Mouse (Mus musculus) gastrocnemius, postnatal 25 days (tissue): ENCODE data around the gene Dgkh. TPM values are rescaled to one million over a fixed set of nuclear protein-coding genes. Genes with fewer than 3 reads are reported as not detected.

ENCODE experiments used
- DNase-seq: peaks from one replicate; pipeline ENCODE4 v3.0.0; 2022
- total RNA-seq, 2 experiments: library from RNA; stranded (reverse); gene quantifications; 1 replicate in 1 of 2; 2 replicates in 1 of 2; pipeline ENCODE4 v1.2.3; 2021

Dgkh gene
- total RNA-seq, 2 experiments from 2014 or later, result 2.8 to 3.1 TPM

DNA sequence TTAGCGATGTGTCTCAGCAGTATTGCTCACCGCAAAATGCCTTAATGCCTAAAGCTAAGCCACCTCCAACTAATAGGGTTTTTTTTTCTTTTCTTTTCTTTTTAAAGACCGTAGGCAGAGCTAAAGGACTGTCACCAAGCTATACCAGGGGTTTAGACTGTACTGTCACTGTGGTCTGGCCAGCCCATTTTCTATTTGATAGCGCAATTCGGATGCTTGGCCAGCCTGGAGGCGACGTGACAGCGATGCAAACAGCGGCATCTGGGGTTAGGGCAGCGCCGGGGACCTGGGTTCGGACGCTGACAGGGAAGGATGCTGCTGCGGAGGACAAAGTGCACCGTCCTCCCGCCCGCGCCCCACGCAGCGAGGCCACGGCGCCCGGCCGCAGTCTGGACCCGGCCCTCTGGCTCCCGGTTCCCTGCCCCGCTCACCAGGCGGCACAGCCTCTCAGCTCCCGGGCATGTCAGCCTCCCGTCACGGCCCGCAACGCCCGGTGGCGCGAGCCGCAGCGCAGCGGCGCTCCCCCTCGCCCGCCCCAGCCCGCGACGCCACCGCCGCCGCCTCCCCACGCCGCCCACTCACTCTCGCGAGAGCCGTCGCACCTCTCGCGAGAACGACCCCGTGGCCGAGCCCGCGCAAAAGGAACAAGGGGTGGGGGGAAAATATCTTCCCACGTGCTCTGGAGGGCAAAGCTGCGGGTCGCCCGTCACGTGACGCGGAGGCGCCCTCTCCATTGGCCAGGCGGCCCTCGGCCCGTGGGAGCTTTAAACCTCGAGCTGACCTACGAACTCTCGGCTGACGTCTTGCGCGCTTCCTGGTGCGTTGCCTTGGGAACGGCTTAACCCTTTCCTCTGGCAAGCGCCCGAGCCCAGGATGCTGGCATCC is 196.1 kb downstream of the Dgkh start, which contains the start of gene Akap11:
Gene Akap11 (minus strand): TSS at position 528 of the 885 bp plus-strand sequence.
- peak; percentile 95 for DNase-seq

DNA sequence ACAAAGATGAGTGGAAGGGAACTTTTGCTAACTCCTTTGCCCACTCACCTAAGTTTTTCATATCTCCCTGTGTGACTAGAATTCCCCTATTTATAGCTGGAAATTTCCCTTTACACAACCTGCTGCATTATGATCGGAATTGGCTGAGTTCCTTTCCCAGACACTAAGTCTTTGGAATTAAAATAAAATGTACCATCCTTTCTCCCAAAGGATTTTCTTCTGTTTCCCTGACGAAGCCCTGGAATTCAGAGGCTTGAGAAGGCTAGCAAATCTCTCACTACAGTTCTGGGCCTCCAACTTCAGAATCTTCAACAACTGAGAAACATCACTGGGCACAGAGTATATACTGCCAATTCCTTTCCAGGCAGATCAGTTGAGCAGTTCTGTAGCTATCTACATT is 197.2 kb downstream of the Dgkh start:
- DNase-seq, result no peak

DNA sequence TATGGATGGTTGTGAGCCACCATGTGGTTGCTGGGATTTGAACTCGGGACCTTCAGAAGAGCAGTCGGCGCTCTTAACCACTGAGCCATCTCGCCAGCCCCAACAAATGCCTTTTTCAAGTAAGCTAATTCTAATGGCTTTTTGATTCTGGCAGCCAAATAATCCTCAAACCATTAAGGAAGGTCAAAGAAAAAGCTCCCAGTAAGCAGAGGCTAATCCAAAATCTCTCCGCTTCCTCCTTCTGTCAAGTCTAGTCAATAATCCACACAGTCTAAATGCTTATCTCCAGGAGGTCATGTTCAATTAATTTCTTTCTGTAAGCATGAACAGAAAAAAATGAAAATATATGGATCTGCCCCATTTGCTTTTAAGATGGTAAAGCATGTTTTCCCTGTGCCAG is 197.9 kb downstream of the Dgkh start:
- no peak for DNase-seq

DNA sequence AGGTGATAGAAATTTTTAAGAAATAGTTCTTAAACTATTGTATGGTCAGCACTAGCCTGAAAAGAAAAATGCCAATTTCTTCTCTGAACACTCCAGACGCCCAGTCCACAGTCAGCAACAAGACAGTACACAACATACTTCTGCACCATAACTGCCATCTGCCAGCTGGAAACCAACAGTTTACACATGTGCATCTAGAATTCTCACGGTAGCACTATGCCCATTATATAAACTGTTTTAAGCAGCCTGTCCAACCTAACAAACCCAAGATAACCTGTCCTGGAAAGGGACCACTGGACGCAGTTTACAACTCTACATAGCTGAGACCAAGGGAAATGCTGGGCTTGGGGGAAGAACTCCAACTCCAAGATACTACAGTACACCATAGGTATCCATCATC is 198.9 kb downstream of the Dgkh start:
- no peak for DNase-seq

DNA sequence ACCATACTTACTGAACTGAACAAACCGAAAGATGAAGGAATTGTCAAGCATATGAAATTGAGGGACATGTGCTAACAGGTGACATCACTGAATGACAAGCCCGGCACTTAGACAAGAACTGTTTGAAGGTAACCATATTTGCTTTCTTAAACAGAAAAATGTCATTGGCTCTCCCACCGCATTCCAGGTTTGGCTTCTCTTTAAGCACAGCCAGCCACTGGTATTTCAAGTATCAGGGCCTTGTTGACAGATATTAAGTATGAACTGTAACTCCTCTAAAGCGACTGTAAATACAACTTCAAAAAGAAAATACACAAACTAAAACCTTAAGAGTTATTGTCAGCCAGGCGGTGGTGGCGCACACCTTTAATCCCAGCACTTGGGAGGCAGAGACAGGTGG is 200.2 kb downstream of the Dgkh start:
- no peak for DNase-seq

DNA sequence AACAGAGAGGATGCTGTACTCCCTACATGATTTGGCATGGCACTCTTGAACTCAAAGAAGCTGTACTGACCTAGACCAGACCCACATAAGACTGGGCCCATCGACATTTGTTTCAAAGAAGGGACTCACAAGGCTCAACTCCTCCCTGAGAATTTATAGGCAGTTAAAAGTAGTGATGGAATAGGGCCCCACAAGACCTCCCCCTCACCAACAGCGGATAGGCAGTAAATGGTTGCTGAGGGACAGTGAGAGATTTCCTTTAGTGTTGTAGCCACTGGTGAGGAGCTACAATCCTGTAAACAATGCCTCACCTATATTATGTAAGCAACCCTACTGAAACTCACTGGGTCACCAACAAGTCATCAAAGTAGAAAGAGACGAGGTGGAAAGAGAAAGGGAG is 202.3 kb downstream of the Dgkh start:
- no peak for DNase-seq

DNA sequence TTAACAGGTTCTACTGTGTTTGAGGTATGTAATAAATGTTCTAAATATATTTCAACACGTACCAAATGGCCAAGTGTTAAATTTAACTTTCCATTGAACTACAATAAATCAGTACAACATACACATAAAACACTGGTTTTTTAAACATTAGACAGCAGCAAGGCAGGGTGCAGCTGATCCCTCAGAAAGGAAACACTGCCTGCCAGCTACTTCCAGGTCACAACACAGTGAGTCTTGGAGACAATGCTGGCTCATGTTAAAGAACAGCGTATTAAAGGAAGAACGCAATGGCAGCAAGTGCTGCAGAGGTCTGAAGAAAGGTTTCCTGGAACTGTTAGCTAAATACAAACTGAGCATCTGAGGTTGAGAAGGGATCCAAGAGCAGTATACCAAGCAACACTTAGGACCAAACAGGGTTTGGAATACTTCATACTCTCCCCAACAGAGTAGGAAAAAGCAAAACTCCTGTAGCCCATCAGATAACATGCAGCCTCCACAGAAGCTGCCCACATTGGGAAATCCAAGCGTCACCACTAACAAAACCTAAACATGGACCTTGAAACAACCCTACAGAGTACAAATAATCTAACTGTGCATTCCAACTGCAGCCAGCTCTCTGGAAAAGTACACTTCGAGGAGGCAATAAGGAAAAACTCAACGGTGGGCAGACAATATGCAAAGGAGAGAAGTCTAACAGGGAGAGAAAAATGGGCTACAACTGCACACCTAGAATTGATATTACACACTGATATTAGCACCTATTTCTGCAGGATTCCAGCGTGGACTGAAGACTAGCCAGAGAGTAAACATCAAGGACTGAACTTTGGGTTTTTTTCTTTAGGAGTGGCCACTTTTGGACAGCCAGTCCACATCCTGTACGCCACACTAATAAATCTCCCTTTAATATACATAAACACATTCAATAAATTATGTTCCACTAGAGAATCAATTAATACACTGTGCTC is 203.8 kb downstream of the Dgkh start:
- DNase-seq, result no peak

DNA sequence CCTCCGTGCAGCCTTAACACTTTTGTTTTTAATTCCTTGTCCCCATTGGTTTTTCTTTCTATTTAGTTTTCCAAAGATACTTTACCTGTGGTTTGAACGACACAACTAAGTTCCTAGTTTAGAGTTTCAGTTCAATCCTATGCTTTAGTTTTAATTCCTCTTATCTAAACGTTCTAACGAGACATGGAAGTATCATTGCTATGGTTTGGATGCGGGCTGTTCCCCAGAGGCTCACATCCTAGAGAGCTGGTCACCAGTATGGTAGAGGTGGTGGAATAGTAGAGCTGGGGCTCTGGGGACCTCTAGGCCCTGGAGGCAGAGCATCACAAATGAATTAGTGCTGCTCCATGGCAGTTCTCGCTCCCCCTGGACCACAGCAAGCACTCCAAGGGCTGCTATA is 205.7 kb downstream of the Dgkh start:
- DNase-seq, result no peak

DNA sequence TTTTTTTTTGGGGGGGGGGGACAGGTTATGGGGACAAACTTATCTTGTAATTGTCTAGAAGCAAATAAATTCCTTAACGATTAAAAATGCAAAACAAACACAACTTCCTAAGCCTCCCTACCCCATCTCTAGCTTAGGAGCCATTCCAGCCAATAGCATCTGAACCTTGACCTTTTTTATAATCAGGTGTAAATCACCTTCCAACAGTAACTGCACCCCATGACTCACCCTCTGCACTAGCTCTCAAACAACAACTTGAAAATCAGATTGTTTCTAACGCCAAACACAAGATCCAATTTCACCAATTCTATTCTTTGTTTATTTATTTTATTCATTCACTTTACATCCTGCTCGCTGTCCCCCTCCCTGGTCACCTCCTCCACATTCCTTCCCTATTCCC is 206.1 kb downstream of the Dgkh start:
- DNase-seq, result no peak

DNA sequence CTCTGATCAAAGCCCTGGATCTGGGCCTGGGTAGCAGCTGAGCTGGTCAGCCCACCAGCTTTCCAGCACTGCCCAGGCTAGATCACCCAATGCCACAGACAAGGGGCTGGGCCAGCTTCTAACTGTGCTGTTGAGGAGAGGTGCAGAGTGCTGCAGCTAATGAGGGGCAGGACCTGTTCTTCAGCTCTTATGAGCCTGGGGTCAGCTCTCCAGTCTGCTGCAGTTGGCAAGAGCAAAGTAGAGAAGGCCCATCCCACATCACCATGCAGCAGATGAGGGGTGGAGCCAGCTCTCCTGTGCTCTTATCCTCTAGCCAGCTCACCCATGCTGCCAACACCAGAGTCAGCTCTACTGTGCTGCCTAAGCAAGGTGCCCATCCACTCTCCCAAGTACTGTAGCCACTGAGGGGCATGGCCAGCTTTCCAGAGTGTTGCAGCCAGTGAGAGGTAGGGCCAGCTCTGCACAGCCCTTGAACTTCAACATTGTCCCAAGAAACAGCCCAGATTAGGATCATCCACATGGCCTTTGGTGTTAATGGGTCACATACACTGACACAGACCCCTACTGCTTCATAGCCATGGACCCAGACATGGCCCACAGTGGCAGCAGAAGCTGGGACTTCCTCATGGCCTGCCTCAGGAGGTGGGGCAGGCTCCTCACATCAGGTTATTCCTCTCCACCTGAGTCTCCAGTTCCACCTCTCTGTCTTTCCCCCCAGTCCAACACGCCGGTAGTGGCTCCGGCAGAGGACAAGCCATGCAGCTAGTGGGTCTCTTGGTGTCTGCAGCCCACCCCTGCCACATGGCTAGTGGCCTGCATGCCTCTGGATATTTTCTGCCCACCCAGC is 206.7 kb downstream of the Dgkh start:
- no peak for DNase-seq

DNA sequence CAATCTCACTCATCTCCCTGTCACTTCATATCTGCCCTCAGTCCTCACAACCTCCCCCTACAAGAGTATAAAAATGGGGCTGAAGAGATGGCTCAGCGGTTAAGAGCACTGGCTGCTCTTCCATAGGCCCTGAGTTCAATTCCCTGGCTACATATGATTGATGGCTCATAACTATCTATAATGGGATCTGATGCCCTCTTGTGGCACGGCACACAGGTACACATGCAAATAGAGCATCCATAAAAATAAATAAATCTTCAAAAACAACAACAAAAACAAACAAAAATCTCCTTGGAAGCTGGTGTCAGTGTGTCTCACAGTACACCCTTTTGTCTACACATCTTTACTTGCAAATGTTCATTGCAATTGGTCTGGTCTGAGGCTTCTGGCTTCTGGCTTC is 207.5 kb downstream of the Dgkh start:
- DNase-seq, result no peak

DNA sequence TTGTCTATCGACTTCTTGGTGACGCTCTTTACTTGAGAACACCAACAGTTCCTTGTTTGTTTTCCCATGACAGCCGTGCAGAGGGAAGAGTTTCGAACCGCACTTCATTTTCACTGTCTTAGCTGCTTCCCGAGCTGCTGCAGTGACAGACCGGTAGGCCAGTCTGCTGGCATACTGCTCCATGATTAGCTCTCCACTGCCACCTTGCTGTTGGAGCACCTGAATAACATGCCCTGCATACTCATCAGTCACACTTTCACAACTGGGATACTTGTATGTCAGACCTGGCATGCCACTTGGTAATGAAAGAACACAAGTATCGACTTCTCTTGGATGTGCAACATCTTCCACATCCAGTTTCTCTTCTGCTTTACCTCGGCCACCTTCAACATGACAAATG is 221.9 kb downstream of the Dgkh start:
- DNase-seq, result no peak

DNA sequence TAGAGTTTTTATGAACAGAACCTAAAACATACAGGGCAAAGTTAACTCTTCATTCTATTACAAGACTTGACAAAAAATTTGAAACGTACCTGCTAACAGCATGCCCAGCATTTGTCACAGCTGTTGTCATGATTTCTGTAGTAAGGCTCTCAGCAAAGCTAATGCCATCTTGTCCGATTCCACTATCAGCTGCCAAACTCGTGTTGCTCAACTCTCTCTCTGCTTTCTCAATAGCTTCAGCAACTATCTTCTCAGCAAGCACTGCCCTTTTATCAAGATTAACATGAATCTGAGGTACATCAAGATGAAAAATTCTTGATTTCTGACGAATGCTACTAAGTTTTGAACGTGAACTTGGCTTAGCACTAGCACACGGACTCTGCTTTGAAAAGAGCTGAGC is 222.8 kb downstream of the Dgkh start:
- no peak for DNase-seq

Other genes with a start within 250 kb of the Dgkh start
- 10 to 100 TPM in 1 of 2 experiments, 1 to 10 TPM in 1; 10.0 to 15.6 TPM for gene Akap11, start 196.0 kb downstream of the Dgkh start, total RNA-seq
- gene Vwa8, start 116.3 kb upstream of the Dgkh start, total RNA-seq, result 10 to 100 TPM; 57.0 to 64.3 TPM